Mouse (Mus musculus): ENCODE data around the gene Gdf9.

DNA sequence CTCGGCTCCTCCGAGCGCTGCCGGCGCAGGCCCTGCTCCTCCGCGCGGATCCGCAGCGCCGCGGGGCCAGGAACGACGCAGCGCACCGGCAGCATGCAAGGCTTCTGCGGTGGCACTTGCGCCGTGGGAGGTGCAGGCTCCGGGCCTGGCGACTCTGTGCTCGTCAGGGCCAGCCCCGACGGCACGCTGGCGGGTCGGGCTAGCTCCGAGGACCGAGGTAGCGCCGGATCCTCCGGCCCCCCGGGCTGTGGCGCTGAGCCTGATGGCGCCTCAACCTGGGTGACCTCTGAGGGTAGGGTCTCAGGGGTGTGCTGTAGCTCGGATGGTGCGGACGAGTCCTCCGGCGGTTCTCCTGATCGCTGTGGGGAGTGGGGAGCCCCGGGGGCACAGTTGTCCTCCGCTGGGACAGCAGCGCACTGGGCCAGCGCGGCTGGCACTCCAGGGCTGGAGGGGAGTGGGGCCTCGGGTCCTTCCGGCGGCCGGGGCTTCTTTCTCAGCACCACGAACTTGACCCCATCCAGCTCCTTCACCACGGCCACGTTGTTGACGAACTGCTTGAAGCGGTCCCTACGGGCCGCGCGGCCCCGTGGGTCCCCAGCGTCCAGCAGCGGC is 48.5 kb downstream of the Gdf9 start:
- TF ChIP-seq POLR2A (IDR thresholded peaks at IDR 0.05; ENCODE audit: control insufficient read depth, low read depth, low read length) (no peak), CTCF (IDR thresholded peaks at IDR 0.05; ENCODE audit: control insufficient read depth, insufficient read depth, insufficient replicate concordance, low read depth, low read length) (no peak)
